Mouse (Mus musculus) inflammation-experienced regulatory T-cells (primary cell): ENCODE measurements around the gene Fam170b. TPM values are rescaled to one million over a fixed set of nuclear protein-coding genes. Genes with fewer than 3 reads are reported as not detected.

ENCODE experiments used
- polyA plus RNA-seq, 2 experiments: library from polyadenylated mRNA; unstranded; fragments of 100-300 nt; shearing (Covaris generic); gene quantifications; one replicate each; pipeline ENCODE4 v1.2.1; 2017

Fam170b gene
- under 1 TPM in 1 of 2 experiments, not detected in 1; 0.16 TPM for polyA plus RNA-seq

GRCm38 (mm10) chr14:32833847-32834246, at the start of gene Fam170b:
Gene Fam170b, plus strand, starts transcription at chr14:32833962.

GRCm38 (mm10) chr14:32785556-32786130, 48.1 kb upstream of the Fam170b start, which contains the start of gene Tmem273:
Gene Tmem273, plus strand, starts transcription at chr14:32785963.

DNA sequence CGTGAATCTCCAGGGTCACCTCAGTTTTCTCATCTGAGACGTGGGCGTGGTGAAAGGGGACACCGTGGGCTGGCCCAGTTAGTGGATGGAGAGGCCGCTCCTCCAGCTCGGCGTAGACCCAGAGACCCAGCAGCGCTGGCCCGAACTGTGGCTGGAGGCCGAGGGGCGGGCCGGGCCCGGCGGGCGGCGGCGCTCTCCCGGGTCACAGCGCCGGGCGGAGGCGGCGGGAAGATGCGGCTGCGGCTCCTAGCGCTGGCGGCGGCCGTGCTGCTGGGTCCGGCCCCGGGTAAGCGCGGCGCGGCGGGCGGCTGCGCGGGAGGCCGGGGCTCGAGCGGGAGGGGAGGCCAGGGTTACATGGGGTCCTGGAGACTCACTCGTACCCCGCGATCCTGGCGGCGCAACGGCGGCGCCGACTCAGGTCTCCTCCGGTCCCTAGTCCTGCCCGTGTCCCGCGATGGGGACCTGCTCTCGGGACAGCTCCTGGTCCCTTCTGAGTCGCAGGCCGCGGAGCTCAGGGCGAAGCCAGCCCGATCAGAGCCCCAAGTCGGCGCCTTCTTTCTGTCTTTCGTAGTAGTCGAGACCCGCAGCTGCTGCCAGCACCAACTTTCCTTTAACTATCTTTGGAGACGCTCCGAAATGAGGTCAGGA, 23.0 kb downstream of the Fam170b start, which contains the start of gene Vstm4:
Gene Vstm4 (plus strand): TSS at position 76 of the 648 bp plus-strand sequence.

Other genes starting within 250 kb of the Fam170b start
- gene Prrxl1, start 234.6 kb upstream of the Fam170b start, polyA plus RNA-seq: 1 to 10 TPM in 1 of 2 experiments, under 1 TPM in 1; 0.20 to 1.3 TPM
- not detected for gene 3425401B19Rik, start 148.7 kb upstream of the Fam170b start, polyA plus RNA-seq
- 10 to 100 TPM in 1 of 2 experiments, 1 to 10 TPM in 1; 6.5 to 16.2 TPM for gene Tmem273, start 48.0 kb upstream of the Fam170b start, polyA plus RNA-seq
- gene Vstm4, start 22.8 kb downstream of the Fam170b start, polyA plus RNA-seq: under 1 TPM in 1 of 2 experiments, not detected in 1; 0.11 TPM
- gene Lrrc18, start 157.4 kb downstream of the Fam170b start, polyA plus RNA-seq: under 1 TPM in 1 of 2 experiments, not detected in 1; 0.60 TPM